Mouse (Mus musculus) CD4-positive, CD25-positive, alpha-beta regulatory T cell, adult 4 months (primary cell): ENCODE measurements around the gene Nav2. TPM values are rescaled to one million over a fixed set of nuclear protein-coding genes. Genes with fewer than 3 reads are reported as not detected.
A peak's percentile ranks its signal among the peaks of the same experiment; 100 is the strongest.

Experiments
- ATAC-seq: one replicate; pipeline ENCODE4 v1.8.0; 2017
- polyA plus RNA-seq, 2 experiments: library from polyadenylated mRNA; unstranded; fragments of 100-300 nt; shearing (Covaris generic); gene quantifications; one replicate each; pipeline ENCODE4 v1.2.1; 2017

The Nav2 gene
- polyA plus RNA-seq, 2 experiments from 2014 or later, result 30.6 to 45.1 TPM

GRCm38 (mm10) chr7:49210721-49211120, 302.2 kb downstream of the Nav2 start:
- ATAC-seq, result no peak

GRCm38 (mm10) chr7:49213011-49213410, 304.5 kb downstream of the Nav2 start:
- no peak for ATAC-seq

- ATAC-seq, result no peak
Observed at GRCm38 (mm10) chr7:49217786-49218185, 309.3 kb downstream of the Nav2 start.

- no peak for ATAC-seq
Observed at GRCm38 (mm10) chr7:49225741-49226140, 317.2 kb downstream of the Nav2 start.

GRCm38 (mm10) chr7:49232969-49233368, 324.5 kb downstream of the Nav2 start:
- no peak for ATAC-seq

GRCm38 (mm10) chr7:49234288-49234687, 325.8 kb downstream of the Nav2 start:
- no peak for ATAC-seq

- no peak for ATAC-seq
Observed at GRCm38 (mm10) chr7:49235271-49235681, 326.8 kb downstream of the Nav2 start.

GRCm38 (mm10) chr7:49235821-49236220, 327.3 kb downstream of the Nav2 start:
- ATAC-seq, result no peak

- no peak for ATAC-seq
Observed at GRCm38 (mm10) chr7:49240461-49240860, 331.9 kb downstream of the Nav2 start.

- ATAC-seq, result no peak
Observed at GRCm38 (mm10) chr7:49241229-49241751, 332.8 kb downstream of the Nav2 start.

- ATAC-seq, result no peak
Observed at GRCm38 (mm10) chr7:49242261-49242660, 333.7 kb downstream of the Nav2 start.

GRCm38 (mm10) chr7:49243079-49243478, 334.6 kb downstream of the Nav2 start:
- ATAC-seq, result no peak

GRCm38 (mm10) chr7:49245537-49246239, 337.2 kb downstream of the Nav2 start:
- ATAC-seq, result peak; percentile 86

GRCm38 (mm10) chr7:49246240-49246578, 337.7 kb downstream of the Nav2 start:
- no peak for ATAC-seq

- ATAC-seq, result no peak
Observed at GRCm38 (mm10) chr7:49246584-49247481, 338.3 kb downstream of the Nav2 start.

GRCm38 (mm10) chr7:49247744-49248331, 339.3 kb downstream of the Nav2 start:
- no peak for ATAC-seq

GRCm38 (mm10) chr7:49248333-49249086, 340.0 kb downstream of the Nav2 start:
- ATAC-seq, result no peak

GRCm38 (mm10) chr7:49249462-49249861, 340.9 kb downstream of the Nav2 start:
- no peak for ATAC-seq

GRCm38 (mm10) chr7:49249996-49250395, 341.5 kb downstream of the Nav2 start:
- peak; percentile 44 for ATAC-seq

GRCm38 (mm10) chr7:49250581-49251307, 342.2 kb downstream of the Nav2 start:
- ATAC-seq, result no peak

GRCm38 (mm10) chr7:49251308-49251638, 342.8 kb downstream of the Nav2 start:
- no peak for ATAC-seq

- no peak for ATAC-seq
Observed at GRCm38 (mm10) chr7:49252444-49252843, 343.9 kb downstream of the Nav2 start.
